Mouse (Mus musculus) olfactory bulb, adult 2 months (tissue): Measurements from ENCODE around the gene Foxp1. TPM values are rescaled to one million over a fixed set of nuclear protein-coding genes. Genes with fewer than 3 reads are reported as not detected.

Experiments used
- H3K27ac ChIP-seq: fragments of 200-500 bp; 2 replicates; pipeline ENCODE4 v1.5.1; 2012; ENCODE audit warnings: low read depth, low read length; ENCODE audit not compliant: insufficient read depth
- H3K4me1 ChIP-seq: fragments of 200-500 bp; 2 replicates; pipeline ENCODE4 v1.6.1; 2012; ENCODE audit warnings: low read length; ENCODE audit not compliant: control insufficient read depth, insufficient read depth
- H3K4me3 ChIP-seq: fragments of 200-500 bp; 2 replicates; pipeline ENCODE4 v1.5.1; 2012; ENCODE audit warnings: mild to moderate bottlenecking, low read depth, low read length, moderate library complexity; ENCODE audit not compliant: insufficient read depth
- CTCF ChIP-seq: fragments of 200-500 bp; IDR thresholded peaks from 2 replicates; pipeline ENCODE4 v1.5.1; 2012; ENCODE audit warnings: low read depth, mild to moderate bottlenecking, low read length, moderate library complexity; ENCODE audit not compliant: insufficient read depth
- POLR2A ChIP-seq: fragments of 200-500 bp; IDR thresholded peaks from 2 replicates; pipeline ENCODE4 v1.6.1; 2012; ENCODE audit warnings: mild to moderate bottlenecking, low read depth, low read length, moderate library complexity; ENCODE audit not compliant: insufficient read depth
- WGBS: fragments of 180-500 bp; shearing (Covaris S2); methylation state at CpG from one replicate; pipeline ENCODE4 v1.1.7; 2018; 5-methylcytosine and 5-hydroxymethylcytosine counted together
- polyA plus RNA-seq: library from polyadenylated mRNA; stranded (reverse); fragments of >200 nt; gene quantifications from 2 replicates; pipeline ENCODE4 v1.2.4, GENCODE M21; 2012; ENCODE audit warnings: low replicate concordance; ENCODE audit not compliant: missing spikeins, insufficient read depth, insufficient read length

Gene Foxp1
- polyA plus RNA-seq, 1 experiment: not detected

DNA sequence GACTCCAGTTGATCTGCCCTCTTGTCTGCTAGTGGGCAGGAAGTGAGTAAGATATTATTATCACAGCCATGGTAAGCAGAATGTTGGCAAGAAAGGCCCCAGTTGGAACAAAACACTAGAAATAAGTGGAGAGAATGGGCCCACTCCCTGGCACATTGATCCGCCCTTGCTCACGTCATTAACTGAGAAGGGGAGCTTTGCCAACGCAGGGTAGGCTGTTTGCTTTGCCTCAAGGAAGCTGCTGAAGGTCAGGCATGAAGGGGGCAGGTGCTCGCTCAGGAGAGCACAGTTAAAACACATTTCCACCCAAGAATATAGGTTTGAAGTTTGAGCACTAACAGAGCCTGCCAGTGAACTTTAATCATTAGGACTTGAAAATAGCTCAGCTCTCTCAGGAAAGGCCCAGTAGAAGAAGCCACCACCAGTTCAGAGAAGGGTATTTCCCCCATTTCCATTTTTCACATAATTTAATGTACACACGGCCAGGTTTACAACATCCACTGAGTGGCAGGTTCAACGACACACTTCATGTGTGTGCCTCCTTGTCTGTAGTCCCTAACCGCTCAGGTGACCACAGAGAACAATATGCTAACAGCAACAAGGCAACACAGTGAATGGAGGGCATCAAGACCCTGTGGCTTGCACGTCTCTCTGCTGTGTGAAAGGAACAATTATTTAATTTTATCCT, 350.5 kb downstream of the Foxp1 start:
- H3K27ac ChIP-seq: no peak overlapping the region
- peaks cover 5% of the 10 kb centered on the region; the same call in 1 of the 2 replicates for H3K4me1 ChIP-seq
- no peak for TF ChIP-seq CTCF
- no peak for TF ChIP-seq POLR2A
- 81% methylated on average over 8 of the region's 8 CpGs for WGBS
- H3K4me3 ChIP-seq: no peak overlapping the region

DNA sequence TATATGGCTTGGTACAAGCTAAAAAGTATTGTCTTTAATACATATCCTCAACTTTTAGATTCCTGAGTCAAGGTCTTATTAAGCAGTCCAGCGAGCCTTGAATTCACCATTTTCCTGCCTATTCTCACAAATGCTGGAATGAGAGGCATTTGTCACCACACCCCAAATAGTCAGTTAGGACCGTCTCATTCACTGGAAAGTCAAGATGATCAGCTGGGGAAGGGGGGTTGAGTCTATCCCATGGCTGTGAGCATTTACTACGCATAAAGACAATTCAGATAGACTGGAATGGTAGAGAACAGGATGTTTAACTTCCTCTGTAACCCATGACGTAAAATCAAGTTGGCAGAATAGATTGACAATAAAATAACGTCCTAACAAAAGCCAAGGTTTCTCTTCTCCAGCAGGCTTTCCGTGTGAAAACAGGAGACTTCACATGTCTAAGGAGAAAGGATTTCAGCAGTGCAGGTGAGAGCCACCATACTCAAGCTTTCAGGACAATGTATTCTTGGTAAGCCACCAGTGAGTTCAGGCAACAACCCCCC, 351.2 kb downstream of the Foxp1 start:
- Histone ChIP-seq H3K4me3 (no peak overlapping the region), H3K4me1 (peaks cover 5% of the 10 kb centered on the region; the same call in 1 of the 2 replicates), H3K27ac (no peak overlapping the region)
- TF ChIP-seq CTCF: no peak
- TF ChIP-seq POLR2A: no peak
- WGBS: 85% methylated on average over 6 of the region's 6 CpGs

- Histone ChIP-seq H3K27ac (no peak overlapping the region), H3K4me3 (no peak overlapping the region), H3K4me1 (no peaks in the 10 kb centered on the region)
- TF ChIP-seq CTCF (no peak), POLR2A (no peak)
- 94% methylated on average over 2 of the region's 2 CpGs for WGBS
Measured at GRCm38 (mm10) chr6:99168727-99169126, 353.8 kb downstream of the Foxp1 start.

GRCm38 (mm10) chr6:99167001-99167400, 355.5 kb downstream of the Foxp1 start:
- TF ChIP-seq CTCF (no peak), POLR2A (no peak)
- no peaks in the 10 kb centered on the region for H3K4me1 ChIP-seq
- no peak overlapping the region for H3K4me3 ChIP-seq
- WGBS: 86% methylated on average over 8 of the region's 8 CpGs
- H3K27ac ChIP-seq: no peak overlapping the region

- H3K4me1 ChIP-seq: no peaks in the 10 kb centered on the region
- no peak overlapping the region for H3K4me3 ChIP-seq
- no peak for TF ChIP-seq CTCF
- TF ChIP-seq POLR2A: no peak
- H3K27ac ChIP-seq: no peak overlapping the region
- 81% methylated on average over 4 of the region's 4 CpGs for WGBS
Measured at GRCm38 (mm10) chr6:99166169-99166568, 356.4 kb downstream of the Foxp1 start.

- no peak overlapping the region for H3K27ac ChIP-seq
- no peak overlapping the region for H3K4me3 ChIP-seq
- no peaks in the 10 kb centered on the region for H3K4me1 ChIP-seq
- 91% methylated on average over 6 of the region's 6 CpGs for WGBS
- TF ChIP-seq POLR2A (no peak), CTCF (no peak)
Measured at GRCm38 (mm10) chr6:99164760-99165159, 357.8 kb downstream of the Foxp1 start.

- Histone ChIP-seq H3K4me3 (no peak overlapping the region), H3K27ac (no peak overlapping the region), H3K4me1 (0 out of 2 replicates have a peak, but pooled peaks cover 2% of the 10 kb centered on the region)
- WGBS: 90% methylated on average over 15 of the region's 15 CpGs
- no peak for TF ChIP-seq CTCF
- no peak for TF ChIP-seq POLR2A
Measured at GRCm38 (mm10) chr6:99162716-99163115, 359.8 kb downstream of the Foxp1 start.

DNA sequence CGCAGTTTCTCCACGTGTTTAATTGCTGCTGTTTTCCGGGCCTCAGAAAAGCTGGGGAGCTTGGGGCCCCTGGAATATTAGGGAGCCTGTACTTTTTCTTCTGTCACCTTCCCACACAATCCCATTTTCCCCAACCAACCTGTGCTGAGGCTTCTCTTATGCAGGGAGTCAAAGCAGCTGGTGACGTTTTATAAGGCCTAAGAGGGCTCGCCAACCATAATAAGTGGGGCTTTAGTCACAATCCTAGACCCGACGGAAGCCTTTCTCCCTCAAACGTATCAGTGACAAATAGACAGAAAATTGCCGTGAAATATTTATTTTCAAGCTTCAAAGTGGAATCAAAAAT, 362.2 kb downstream of the Foxp1 start:
- TF ChIP-seq POLR2A (no peak), CTCF (no peak)
- Histone ChIP-seq H3K27ac (no peak overlapping the region), H3K4me3 (no peak overlapping the region), H3K4me1 (0 out of 2 replicates have a peak, but pooled peaks cover 2% of the 10 kb centered on the region)
- 87% methylated on average over 9 of the region's 9 CpGs for WGBS

GRCm38 (mm10) chr6:99159452-99160347, 362.8 kb downstream of the Foxp1 start:
- Histone ChIP-seq H3K4me1 (0 out of 2 replicates have a peak, but pooled peaks cover 2% of the 10 kb centered on the region), H3K4me3 (no peak overlapping the region), H3K27ac (no peak overlapping the region)
- no peak for TF ChIP-seq POLR2A
- no peak for TF ChIP-seq CTCF
- 66% methylated on average over 23 of the region's 23 CpGs for WGBS
